Mouse (Mus musculus) testis, postnatal 14 days (tissue): ENCODE data around the gene Vmn2r72.

Source experiments
- DNase-seq: peaks from one replicate; pipeline ENCODE4 v3.0.0; 2021; ENCODE audit warnings: low spot score

Vmn2r72 gene

DNA sequence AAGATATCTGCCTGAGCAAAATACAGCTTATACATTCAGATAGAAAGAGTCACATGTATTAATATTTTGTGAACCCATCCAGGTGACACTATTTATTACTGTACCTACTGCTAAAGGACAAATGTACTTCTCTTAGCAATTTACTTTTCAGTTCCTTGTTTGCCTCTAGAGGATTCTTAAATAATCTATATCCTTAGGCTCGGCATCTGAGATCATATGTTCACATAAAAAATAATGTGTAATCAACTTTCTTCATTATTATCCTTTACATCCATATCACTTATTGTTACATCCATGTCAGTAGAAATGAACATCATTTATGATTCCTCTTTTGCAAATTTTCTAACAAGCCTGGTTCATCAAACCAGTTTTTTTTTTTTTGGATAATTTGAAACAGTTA lies at the start of gene Vmn2r72:
TSS of gene Vmn2r72 (minus strand) at position 101 of the 400 bp plus-strand sequence.
- DNase-seq: no peak
